Mouse (Mus musculus) midbrain, embryonic 11.5 days (tissue): ENCODE measurements around the gene Olfr518. TPM values are rescaled to one million over a fixed set of nuclear protein-coding genes. Genes with fewer than 3 reads are reported as not detected.

Source experiments
- ATAC-seq: fragments of 200-750 bp; cut with Nextera tagmentation; 2 replicates; pipeline ENCODE4 v1.8.0; 2017; ENCODE audit warnings: moderate TSS enrichment, moderate library complexity; ENCODE audit not compliant: low FRiP score
- DNase-seq: peaks from one replicate; pipeline ENCODE4 v3.0.0; 2015; ENCODE audit warnings: low spot score; ENCODE audit errors: missing footprints
- H3K27ac ChIP-seq: fragments of 300-500 bp; sonication (generic); 2 replicates; pipeline ENCODE4 v1.5.1; 2014; ENCODE audit warnings: low read depth, low read length
- H3K27me3 ChIP-seq: fragments of 300-500 bp; sonication (generic); 2 replicates; pipeline ENCODE4 v1.6.1; 2014; ENCODE audit warnings: mild to moderate bottlenecking, low read length, moderate library complexity, mixed read lengths; ENCODE audit not compliant: control insufficient read depth, insufficient read depth
- H3K36me3 ChIP-seq: fragments of 300-500 bp; sonication (generic); 2 replicates; pipeline ENCODE4 v1.6.1; 2014; ENCODE audit warnings: mild to moderate bottlenecking, low read length, moderate library complexity, mixed read lengths; ENCODE audit not compliant: control insufficient read depth, insufficient read depth
- H3K4me1 ChIP-seq: fragments of 300-500 bp; sonication (generic); 2 replicates; pipeline ENCODE4 v1.6.1; 2014; ENCODE audit warnings: low read length; ENCODE audit not compliant: control insufficient read depth, insufficient read depth
- H3K4me2 ChIP-seq: fragments of 300-500 bp; sonication (generic); 2 replicates; pipeline ENCODE4 v1.6.1; 2014; ENCODE audit warnings: mild to moderate bottlenecking, moderate library complexity
- H3K4me3 ChIP-seq: fragments of 300-500 bp; sonication (generic); 2 replicates; pipeline ENCODE4 v1.5.1; 2014; ENCODE audit warnings: low read depth, low read length
- H3K9ac ChIP-seq: fragments of 300-500 bp; sonication (generic); 2 replicates; pipeline ENCODE4 v1.6.1; 2014; ENCODE audit warnings: low read length
- H3K9me3 ChIP-seq: fragments of 300-500 bp; sonication (generic); 2 replicates; pipeline ENCODE4 v1.6.1; 2016; ENCODE audit warnings: low read length; ENCODE audit not compliant: control insufficient read depth
- WGBS: fragments of 180-500 bp; shearing (Covaris S2); extraction: QIAGEN DNeasy Blood & Tissue Kit; methylation state at CpG from one replicate; pipeline ENCODE4 v1.1.7; 2014; 5-methylcytosine and 5-hydroxymethylcytosine counted together
- polyA plus RNA-seq: library from polyadenylated mRNA; unstranded; fragments of >200 nt; fragmentation: Nextera tagmentation; extraction: Ambion mirVana; gene quantifications from 2 replicates; pipeline ENCODE4 v1.2.1, GENCODE M21; 2014

Olfr518 gene
- polyA plus RNA-seq, 1 experiment from 2014 or later, result not detected

DNA sequence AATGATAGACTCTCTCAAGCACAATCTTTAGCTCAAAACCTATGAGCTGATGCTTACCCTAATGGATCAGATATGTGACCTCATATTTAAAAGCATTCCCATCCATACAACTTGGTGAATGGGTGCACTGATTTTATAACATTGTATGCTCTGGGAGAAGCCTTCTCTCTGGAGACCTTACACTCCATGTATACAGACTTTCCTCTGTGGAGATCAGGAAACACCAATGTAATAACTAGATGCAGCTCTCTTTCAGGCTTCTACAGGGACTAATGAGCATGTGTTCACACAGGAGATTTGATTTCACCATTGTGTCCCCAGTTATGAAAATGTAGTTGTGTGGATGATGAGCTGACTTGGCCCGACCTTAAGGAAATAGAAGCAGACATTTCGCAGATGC lies 34.4 kb downstream of the Olfr518 start, which contains the start of gene Olfr516:
Olfr516 (minus strand) TSS at position 101 of the 400 bp plus-strand sequence.
- Histone ChIP-seq H3K27me3 (no peaks in the 10 kb centered on the region), H3K36me3 (no peaks in the 10 kb centered on the region), H3K9ac (no peak within 1 kb of the TSS), H3K4me2 (no peak within 1 kb of the TSS), H3K9me3 (no peaks in the 10 kb centered on the region), H3K4me3 (no peak within 1 kb of the TSS), H3K4me1 (no peaks in the 10 kb centered on the region), H3K27ac (no peak within 1 kb of the TSS)
- no peak for ATAC-seq
- no peak for DNase-seq
- 87% methylated on average over 2 of the region's 2 CpGs for WGBS

Other genes with a start within 250 kb of the Olfr518 start
- not detected in 2 replicates for gene Olfr509, start 233.1 kb downstream of the Olfr518 start, polyA plus RNA-seq
- not detected in 2 replicates for gene Olfr510, start 218.6 kb downstream of the Olfr518 start, polyA plus RNA-seq
- not detected in 2 replicates for gene Olfr512, start 171.7 kb downstream of the Olfr518 start, polyA plus RNA-seq
- not detected in 2 replicates for gene Olfr513, start 134.0 kb downstream of the Olfr518 start, polyA plus RNA-seq
- gene Olfr514, start 59.0 kb downstream of the Olfr518 start, polyA plus RNA-seq, result not detected in 2 replicates
- gene Olfr516, start 34.5 kb downstream of the Olfr518 start, polyA plus RNA-seq, result not detected in 2 replicates
- gene Olfr517, start 12.6 kb downstream of the Olfr518 start, polyA plus RNA-seq, result not detected in 2 replicates
- not detected in 2 replicates for gene Olfr519, start 9.4 kb upstream of the Olfr518 start, polyA plus RNA-seq
- gene Nlrp10, start 45.2 kb upstream of the Olfr518 start, polyA plus RNA-seq, result not detected in 2 replicates
- 73.0 and 85.0 TPM in 2 replicates for gene Eif3f, start 49.4 kb upstream of the Olfr518 start, polyA plus RNA-seq
- gene Tub, start 65.3 kb upstream of the Olfr518 start, polyA plus RNA-seq, result 10.5 TPM in 2 replicates
- 21.3 and 22.7 TPM in 2 replicates for gene Ric3, start 198.3 kb upstream of the Olfr518 start, polyA plus RNA-seq